Mouse (Mus musculus) olfactory bulb, adult 2 months (tissue): ENCODE measurements at regions not wholly inside any gene's neighbourhood (a gene's known extent, or its start where the extent isn't known, plus 50 kb on each side); places are given as distances from the start of the nearest gene placed in this dataset.

Experiments used
- H3K27ac ChIP-seq: fragments of 200-500 bp; 2 replicates; pipeline ENCODE4 v1.5.1; 2012; ENCODE audit warnings: low read depth, low read length; ENCODE audit not compliant: insufficient read depth
- H3K4me1 ChIP-seq: fragments of 200-500 bp; 2 replicates; pipeline ENCODE4 v1.6.1; 2012; ENCODE audit warnings: low read length; ENCODE audit not compliant: control insufficient read depth, insufficient read depth
- H3K4me3 ChIP-seq: fragments of 200-500 bp; 2 replicates; pipeline ENCODE4 v1.5.1; 2012; ENCODE audit warnings: mild to moderate bottlenecking, low read depth, low read length, moderate library complexity; ENCODE audit not compliant: insufficient read depth
- CTCF ChIP-seq: fragments of 200-500 bp; IDR thresholded peaks from 2 replicates; pipeline ENCODE4 v1.5.1; 2012; ENCODE audit warnings: low read depth, mild to moderate bottlenecking, low read length, moderate library complexity; ENCODE audit not compliant: insufficient read depth
- POLR2A ChIP-seq: fragments of 200-500 bp; IDR thresholded peaks from 2 replicates; pipeline ENCODE4 v1.6.1; 2012; ENCODE audit warnings: mild to moderate bottlenecking, low read depth, low read length, moderate library complexity; ENCODE audit not compliant: insufficient read depth
- WGBS: fragments of 180-500 bp; shearing (Covaris S2); methylation state at CpG from one replicate; pipeline ENCODE4 v1.1.7; 2018; 5-methylcytosine and 5-hydroxymethylcytosine counted together

DNA sequence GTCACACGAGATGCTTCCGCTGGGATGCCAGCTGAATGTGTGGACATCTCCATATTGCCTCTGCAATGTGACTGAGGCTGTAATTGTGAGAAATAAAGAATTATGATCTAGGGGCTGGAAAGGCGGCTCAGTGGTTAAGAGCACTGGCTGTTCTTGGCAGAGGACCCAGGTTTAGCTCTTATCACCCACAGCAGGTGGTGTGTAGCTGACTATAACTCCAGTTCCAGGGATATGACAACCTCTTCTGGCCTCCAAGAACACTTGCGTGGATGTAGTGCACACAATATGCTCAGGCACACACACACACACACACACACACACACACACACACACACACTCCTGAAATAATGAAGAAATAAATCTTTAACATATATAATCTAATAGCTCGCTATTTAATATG, 232.7 kb upstream of the Kcnab2 start:
- no peak for TF ChIP-seq CTCF
- no peak for TF ChIP-seq POLR2A
- WGBS, result 87% methylated on average over 5 of the region's 5 CpGs
- H3K4me1 ChIP-seq, result peaks cover 5% of the 10 kb centered on the region
- no peak overlapping the region for H3K4me3 ChIP-seq
- no peak overlapping the region for H3K27ac ChIP-seq

- Histone ChIP-seq H3K4me3 (no peak overlapping the region), H3K4me1 (peaks cover 22% of the 10 kb centered on the region), H3K27ac (no peak overlapping the region)
- TF ChIP-seq CTCF, result peak; percentile 66; the same call in 1 of the 2 replicates
- TF ChIP-seq POLR2A, result no peak
- 82% methylated on average over 7 of the region's 7 CpGs for WGBS
These were observed 222.5 kb upstream of the Kcnab2 start for GRCm38 (mm10) chr4:152700217-152700616.

DNA sequence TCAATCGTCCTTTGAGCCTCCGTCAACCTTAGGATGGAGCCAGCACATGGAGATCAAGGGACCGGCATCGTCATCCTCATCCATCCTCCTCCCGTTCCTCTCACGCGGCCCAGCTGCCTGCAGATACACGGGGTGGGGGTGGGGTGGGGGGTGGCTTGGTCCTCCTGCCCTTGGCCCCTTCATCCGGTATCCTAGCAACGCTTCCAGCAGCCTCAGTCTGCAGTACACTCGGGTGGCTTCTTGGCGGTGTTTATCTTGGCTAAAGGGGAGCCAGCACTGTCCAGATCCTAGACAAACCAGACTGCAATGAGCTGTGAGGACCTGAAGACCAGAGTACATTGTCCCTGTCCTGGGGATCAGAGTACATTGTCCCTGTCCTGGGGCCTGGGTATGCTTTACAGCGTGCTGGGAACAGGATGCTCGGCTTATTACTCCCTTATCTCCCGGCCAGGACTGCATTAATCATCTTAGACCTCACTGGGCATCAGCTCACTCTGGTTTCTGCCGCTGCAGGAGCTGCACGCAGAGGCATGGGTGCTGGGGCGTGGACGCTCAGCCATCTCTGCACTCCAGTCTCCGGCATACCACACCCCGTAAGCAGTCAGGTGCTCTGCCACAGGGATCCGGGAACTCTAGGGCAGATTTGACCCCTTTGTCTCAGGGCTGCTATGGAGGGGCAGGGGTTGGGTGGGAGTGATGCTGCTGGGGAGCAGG, 219.7 kb upstream of the Kcnab2 start:
- no peak overlapping the region for H3K4me3 ChIP-seq
- 0 out of 2 replicates have a peak overlapping the region, but pooled peaks have one; percentile 12 for H3K27ac ChIP-seq
- peaks cover 28% of the 10 kb centered on the region for H3K4me1 ChIP-seq
- 23% methylated on average over 22 of the region's 22 CpGs for WGBS
- TF ChIP-seq POLR2A (no peak), CTCF (no peak)

DNA sequence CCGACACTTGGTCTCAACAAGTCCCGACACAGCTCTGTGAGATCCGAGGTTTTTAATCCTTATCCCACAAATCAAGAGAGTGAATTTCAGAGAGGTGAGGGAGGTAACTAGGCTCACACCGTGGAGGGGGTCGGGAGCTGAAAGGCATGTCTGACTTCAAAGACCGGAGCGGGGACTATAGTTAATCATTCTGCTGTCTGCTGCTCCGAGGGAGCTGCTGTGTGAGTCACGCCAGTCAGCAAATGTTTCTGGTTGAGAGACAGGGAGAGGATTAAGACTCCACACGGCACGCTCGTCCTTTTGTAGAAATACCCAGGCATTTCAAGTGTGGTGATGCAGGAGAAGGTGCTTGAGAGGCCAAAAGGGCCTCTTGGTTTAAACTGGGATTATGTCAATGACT, 214.1 kb upstream of the Kcnab2 start:
- 78% methylated on average over 12 of the region's 12 CpGs for WGBS
- TF ChIP-seq POLR2A (no peak), CTCF (no peak)
- Histone ChIP-seq H3K27ac (no peak overlapping the region), H3K4me3 (no peak overlapping the region), H3K4me1 (peaks cover 13% of the 10 kb centered on the region)

- Histone ChIP-seq H3K4me3 (no peak overlapping the region), H3K4me1 (peaks cover 9% of the 10 kb centered on the region), H3K27ac (no peak overlapping the region)
- 72% methylated on average over 13 of the region's 13 CpGs for WGBS
- TF ChIP-seq POLR2A (no peak), CTCF (no peak)
These were observed 213.6 kb upstream of the Kcnab2 start for GRCm38 (mm10) chr4:152691302-152691701.

DNA sequence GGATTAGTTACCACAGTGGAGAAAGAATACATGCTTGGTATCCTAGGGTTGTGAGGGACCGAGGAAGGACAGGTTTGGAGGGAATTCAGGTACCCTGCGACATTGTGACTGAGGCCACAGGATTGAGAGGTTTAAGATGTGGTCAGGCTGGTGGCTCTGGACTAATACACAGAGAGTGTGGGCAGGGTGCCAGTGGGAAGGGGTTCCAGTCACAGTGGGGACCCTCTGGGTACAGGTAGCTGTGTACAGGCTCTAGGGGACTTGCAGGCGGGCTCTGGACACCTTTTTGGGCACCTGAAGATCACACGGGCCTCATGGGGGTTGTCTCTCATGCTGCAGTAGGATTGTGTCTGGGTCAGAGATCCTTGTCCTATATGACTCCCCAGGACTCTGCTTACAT, 213.1 kb upstream of the Kcnab2 start:
- no peak overlapping the region for H3K4me3 ChIP-seq
- peaks cover 11% of the 10 kb centered on the region for H3K4me1 ChIP-seq
- 90% methylated on average over 4 of the region's 4 CpGs for WGBS
- H3K27ac ChIP-seq, result no peak overlapping the region
- TF ChIP-seq CTCF, result no peak
- TF ChIP-seq POLR2A, result no peak

DNA sequence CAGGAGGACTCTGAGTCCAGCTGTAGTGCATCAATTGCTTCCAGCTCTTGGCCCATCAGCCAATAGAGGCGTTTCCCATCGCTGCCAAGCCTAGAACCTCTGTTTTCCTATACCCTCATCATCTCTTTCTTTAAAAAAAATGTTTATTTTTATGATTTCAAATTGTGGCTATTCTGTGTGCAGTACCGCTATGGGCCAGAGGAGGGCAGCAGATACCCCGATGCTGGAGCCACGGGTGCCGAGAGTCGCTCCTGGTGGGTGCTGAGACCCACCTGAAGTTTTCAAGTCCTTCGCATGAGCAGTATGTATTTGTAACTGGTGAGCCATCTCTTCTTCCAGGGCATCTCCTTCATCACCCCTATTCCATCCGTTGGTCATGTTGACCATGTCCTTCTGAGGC, 212.2 kb upstream of the Kcnab2 start:
- Histone ChIP-seq H3K4me3 (no peak overlapping the region), H3K27ac (no peak overlapping the region), H3K4me1 (peaks cover 12% of the 10 kb centered on the region)
- WGBS, result 90% methylated on average over 9 of the region's 9 CpGs
- TF ChIP-seq CTCF (peak; percentile 31; the same call in 1 of the 2 replicates), POLR2A (no peak)

- no peak overlapping the region for H3K27ac ChIP-seq
- TF ChIP-seq CTCF, result no peak
- no peak for TF ChIP-seq POLR2A
These were observed 208.9 kb upstream of the Kcnab2 start for GRCm38 (mm10) chr4:152686509-152687081.

DNA sequence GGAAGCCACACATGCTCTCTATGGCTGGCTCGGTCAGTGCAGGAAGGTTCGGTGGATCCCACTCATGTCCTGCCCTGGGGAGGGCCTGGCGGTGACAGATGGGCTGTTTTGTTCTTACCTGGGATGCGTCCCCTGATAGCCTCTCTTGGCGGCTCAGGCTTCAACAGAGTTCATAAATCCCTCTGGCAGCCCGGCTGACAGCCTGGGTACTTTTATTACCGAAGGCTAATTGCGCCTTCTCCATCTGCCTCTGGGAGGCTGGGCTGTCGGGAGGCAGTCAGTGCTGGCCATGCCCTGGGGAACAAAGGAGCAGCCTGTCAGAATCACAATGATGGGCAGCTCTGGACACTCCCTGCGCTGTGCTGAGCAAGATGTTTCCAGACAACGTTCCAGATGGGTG, 196.5 kb upstream of the Kcnab2 start:
- WGBS, result 56% methylated on average over 11 of the region's 11 CpGs

More at GRCm38 (mm10) chr4:152686509-152687081, 208.9 kb upstream of the Kcnab2 start:
- Histone ChIP-seq H3K4me1 (peaks cover 6% of the 10 kb centered on the region), H3K4me3 (no peak overlapping the region)
- WGBS, result 73% methylated on average over 12 of the region's 12 CpGs

DNA sequence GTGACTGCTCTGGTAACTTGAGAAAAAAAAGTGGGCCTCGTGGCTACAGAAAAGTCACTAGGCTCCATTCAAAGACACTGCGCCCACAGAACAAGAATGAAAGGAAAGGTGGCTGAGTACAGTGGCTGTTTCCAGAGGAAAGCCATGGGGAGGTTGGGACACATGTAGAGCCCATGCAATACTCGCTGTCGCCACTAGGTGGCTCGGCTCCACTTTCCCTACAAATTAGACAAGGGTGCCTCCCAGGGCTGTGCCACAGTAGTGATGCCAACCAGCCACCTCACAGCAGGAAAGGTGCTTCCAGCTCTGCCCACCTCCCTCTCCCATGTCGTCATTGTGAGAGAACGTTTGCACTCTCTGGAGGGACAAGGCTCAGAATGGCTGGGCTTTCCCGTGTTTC, 185.8 kb upstream of the Kcnab2 start:
- TF ChIP-seq CTCF (peak; percentile 59; the same call in 1 of the 2 replicates), POLR2A (no peak)
- WGBS, result 51% methylated on average over 8 of the region's 8 CpGs
- Histone ChIP-seq H3K4me1 (peaks cover 16% of the 10 kb centered on the region), H3K27ac (no peak overlapping the region), H3K4me3 (no peak overlapping the region)

More for the DNA sequence above, 196.5 kb upstream of the Kcnab2 start:
- Histone ChIP-seq H3K4me3 (no peak overlapping the region), H3K27ac (no peak overlapping the region), H3K4me1 (peaks cover 15% of the 10 kb centered on the region)
- no peak for TF ChIP-seq CTCF
- no peak for TF ChIP-seq POLR2A
